Mouse (Mus musculus) left cerebral cortex, postnatal 36 days (tissue): Measurements from ENCODE around the gene Ghdc. TPM values are rescaled to one million over a fixed set of nuclear protein-coding genes. Genes with fewer than 3 reads are reported as not detected.

Experiments
- DNase-seq, 2 experiments: peaks; one replicate each; pipeline ENCODE4 v3.0.0; 2021 to 2022; ENCODE audit warnings: low spot score in 2 of 2, mixed read lengths in 1 of 2
- intact Hi-C: fragments of 180-260 bp; cut with DNase I; formaldehyde crosslinking; loops from one replicate; pipeline ENCODE4 v1.15.1; 2025
- total RNA-seq, 2 experiments: library from RNA; stranded (reverse); gene quantifications; 2 replicates each; pipeline ENCODE4 v1.2.3; 2021

The Ghdc gene
- total RNA-seq, 2 experiments from 2014 or later = 6.6 to 8.0 TPM

- intact Hi-C loops = no loop called here
These were observed 48.2 kb downstream of the Ghdc start for GRCm38 (mm10) chr11:100722493-100723028.

GRCm38 (mm10) chr11:100721776-100722492 is 48.8 kb downstream of the Ghdc start:
- intact Hi-C loops = no loop called here
- DNase-seq = no peak

More at GRCm38 (mm10) chr11:100722493-100723028, 48.2 kb downstream of the Ghdc start:
- no peak for DNase-seq

GRCm38 (mm10) chr11:100721254-100721653 is 49.5 kb downstream of the Ghdc start:
- DNase-seq = no peak
- intact Hi-C loops = no loop called here

- intact Hi-C loops = no loop called here
- DNase-seq = no peak
These were observed 50.4 kb downstream of the Ghdc start for GRCm38 (mm10) chr11:100720345-100720744.

- DNase-seq = no peak
- intact Hi-C loops = no loop called here
These were observed 50.9 kb downstream of the Ghdc start for GRCm38 (mm10) chr11:100719893-100720292.

- DNase-seq = peak in 1 of 2 experiments; percentile 41
- intact Hi-C loops = no loop called here
These were observed 51.4 kb downstream of the Ghdc start for GRCm38 (mm10) chr11:100719312-100719711.

- DNase-seq = no peak
- intact Hi-C loops = no loop called here
These were observed 51.9 kb downstream of the Ghdc start for GRCm38 (mm10) chr11:100718866-100719265.

- intact Hi-C loops = no loop called here
- no peak for DNase-seq
These were observed 52.3 kb downstream of the Ghdc start for GRCm38 (mm10) chr11:100718462-100718861.

- intact Hi-C loops = no loop called here
- peak in 1 of 2 experiments; percentile 50 for DNase-seq
These were observed 54.1 kb downstream of the Ghdc start for GRCm38 (mm10) chr11:100716649-100717048.

Other genes starting within 250 kb of the Ghdc start
- 100 to 1,000 TPM; 117 to 123 TPM for gene Acly, start 243.0 kb downstream of the Ghdc start, total RNA-seq
- gene Ttc25, start 225.3 kb downstream of the Ghdc start, total RNA-seq = under 1 TPM; 0.32 to 0.86 TPM
- 100 to 1,000 TPM; 167 to 298 TPM for gene Cnp, start 196.1 kb downstream of the Ghdc start, total RNA-seq
- gene Nkiras2, start 151.7 kb downstream of the Ghdc start, total RNA-seq = 10 to 100 TPM; 13.1 to 13.7 TPM
- 100 to 1,000 TPM; 215 to 247 TPM for gene Dnajc7, start 150.8 kb downstream of the Ghdc start, total RNA-seq
- gene Zfp385c, start 78.5 kb downstream of the Ghdc start, total RNA-seq = under 1 TPM; 0.39 to 0.47 TPM
- gene Dhx58, start 66.7 kb downstream of the Ghdc start, total RNA-seq = 1 to 10 TPM; 2.0 to 2.8 TPM
- 10 to 100 TPM; 63.1 to 65.4 TPM for gene Kat2a, start 58.5 kb downstream of the Ghdc start, total RNA-seq
- not detected for gene Hspb9, start 57.1 kb downstream of the Ghdc start, total RNA-seq
- 100 to 1,000 TPM; 138 to 156 TPM for gene Rab5c, start 32.7 kb downstream of the Ghdc start, total RNA-seq
- 10 to 100 TPM; 12.6 to 19.1 TPM for gene Kcnh4, start 11.0 kb downstream of the Ghdc start, total RNA-seq
- gene Hcrt, start 8.0 kb downstream of the Ghdc start, total RNA-seq = under 1 TPM; 0.59 to 0.77 TPM
- gene Stat5b, start 79.8 kb upstream of the Ghdc start, total RNA-seq = 10 to 100 TPM; 22.3 to 23.1 TPM
- 1 to 10 TPM; 1.3 to 1.4 TPM for gene Stat5a, start 88.4 kb upstream of the Ghdc start, total RNA-seq
- 10 to 100 TPM; 29.6 to 44.7 TPM for gene Stat3, start 168.6 kb upstream of the Ghdc start, total RNA-seq
- gene Cavin1, start 199.9 kb upstream of the Ghdc start, total RNA-seq = 10 to 100 TPM; 17.4 to 20.4 TPM
- 100 to 1,000 TPM; 439 to 446 TPM for gene Atp6v0a1, start 238.5 kb upstream of the Ghdc start, total RNA-seq